Mouse (Mus musculus): ENCODE measurements at regions not wholly inside any gene's neighbourhood (a gene's known extent, or its start where the extent isn't known, plus 50 kb on each side); places are given as distances from the start of the nearest gene placed in this dataset.

GRCm38 (mm10) chr10:95043978-95044377 lies 99.3 kb upstream of the Plxnc1 start:
- no peak for TF ChIP-seq POLR2A (IDR thresholded peaks at IDR 0.05; ENCODE audit: extremely low read depth, insufficient read depth, low read length)
- TF ChIP-seq CTCF (IDR thresholded peaks at IDR 0.05; ENCODE audit: low read depth, low read length), result no peak

Measured in liver, adult 2 months (tissue).